Mouse (Mus musculus): Measurements from ENCODE around the gene Arcn1.

Gene Arcn1

GRCm38 (mm10) chr9:44745371-44745770, 22.3 kb downstream of the Arcn1 start:
- no peak for DNase-seq (ENCODE audit: low spot score)

- no peak for DNase-seq (ENCODE audit: low spot score)
Measured at GRCm38 (mm10) chr9:44740663-44741192, 26.9 kb downstream of the Arcn1 start.

DNA sequence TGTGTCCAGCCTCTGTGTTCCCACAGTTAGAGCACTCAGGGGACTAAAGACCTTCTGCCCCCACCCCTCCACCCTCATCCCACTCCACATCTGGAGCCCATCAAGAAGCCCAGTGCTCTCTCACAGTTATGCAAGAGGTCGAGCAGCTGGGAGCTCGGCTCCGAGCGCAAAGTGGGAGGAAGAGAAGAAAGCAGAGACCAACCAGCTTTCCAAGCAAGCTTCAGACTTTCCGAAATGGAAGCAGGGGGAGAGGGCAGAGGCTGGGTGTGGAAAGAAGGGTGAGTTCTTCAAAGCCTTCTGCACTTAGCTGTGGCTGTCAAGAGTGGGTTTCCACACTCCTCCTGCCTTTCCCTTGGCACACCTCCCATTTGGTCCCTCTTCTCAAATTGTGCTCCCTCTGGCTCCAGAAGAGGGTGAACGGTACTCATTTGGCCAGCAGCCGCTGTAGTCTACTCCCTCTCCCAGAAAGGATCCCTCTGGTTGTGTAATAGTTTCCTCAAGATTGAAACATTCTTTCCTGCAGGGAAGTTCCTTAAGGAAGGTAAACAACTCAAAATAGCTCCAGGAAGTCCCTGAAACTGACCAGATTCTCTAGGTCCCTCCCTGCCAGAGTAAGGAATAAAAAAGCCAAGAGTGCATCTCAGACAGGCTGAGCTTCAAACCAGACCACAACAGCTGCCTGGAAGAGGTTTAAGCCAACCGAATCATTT, 30.2 kb downstream of the Arcn1 start:
- peak; percentile 68 for DNase-seq (ENCODE audit: low spot score)

DNA sequence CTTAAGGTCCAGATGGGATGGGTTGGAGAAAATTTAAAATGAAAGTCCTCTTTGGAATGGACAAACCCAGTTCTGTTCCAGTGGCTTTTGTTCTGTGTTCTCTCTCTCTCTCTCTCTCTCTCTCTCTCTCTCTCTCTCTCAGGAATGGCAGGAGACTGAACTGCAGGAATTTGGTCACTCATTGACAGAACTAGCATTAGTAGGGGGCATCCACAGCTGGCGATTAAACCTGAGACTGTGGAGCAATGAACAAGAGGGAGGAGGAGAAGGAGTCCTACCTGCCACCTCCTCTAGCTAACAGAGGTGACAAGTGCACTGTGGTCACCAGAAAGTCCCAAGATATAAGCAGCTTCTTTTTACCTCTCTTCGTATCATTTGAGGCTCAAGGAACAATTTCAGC, 31.3 kb downstream of the Arcn1 start:
- no peak for DNase-seq (ENCODE audit: low spot score)

DNA sequence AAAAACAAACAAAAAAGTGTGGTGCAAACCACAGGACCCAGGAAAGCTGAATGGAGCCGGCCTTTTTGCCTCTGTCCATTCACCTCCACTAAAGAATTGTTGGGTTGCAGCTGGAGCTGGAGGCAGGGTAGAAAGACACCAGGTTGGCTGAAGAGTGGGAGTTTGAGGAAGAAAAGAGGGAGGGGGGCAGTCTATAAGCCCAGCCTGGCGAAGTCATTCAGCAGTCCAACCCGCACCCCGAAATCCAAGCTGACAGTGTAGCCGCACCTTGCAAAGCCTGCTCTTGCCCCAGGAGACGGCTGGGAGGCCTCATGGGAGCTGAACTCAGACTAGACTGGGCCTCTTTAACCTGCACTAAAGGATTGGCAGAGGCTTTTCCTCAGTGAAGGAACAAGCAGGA, 31.8 kb downstream of the Arcn1 start:
- DNase-seq (ENCODE audit: low spot score), result no peak

DNA sequence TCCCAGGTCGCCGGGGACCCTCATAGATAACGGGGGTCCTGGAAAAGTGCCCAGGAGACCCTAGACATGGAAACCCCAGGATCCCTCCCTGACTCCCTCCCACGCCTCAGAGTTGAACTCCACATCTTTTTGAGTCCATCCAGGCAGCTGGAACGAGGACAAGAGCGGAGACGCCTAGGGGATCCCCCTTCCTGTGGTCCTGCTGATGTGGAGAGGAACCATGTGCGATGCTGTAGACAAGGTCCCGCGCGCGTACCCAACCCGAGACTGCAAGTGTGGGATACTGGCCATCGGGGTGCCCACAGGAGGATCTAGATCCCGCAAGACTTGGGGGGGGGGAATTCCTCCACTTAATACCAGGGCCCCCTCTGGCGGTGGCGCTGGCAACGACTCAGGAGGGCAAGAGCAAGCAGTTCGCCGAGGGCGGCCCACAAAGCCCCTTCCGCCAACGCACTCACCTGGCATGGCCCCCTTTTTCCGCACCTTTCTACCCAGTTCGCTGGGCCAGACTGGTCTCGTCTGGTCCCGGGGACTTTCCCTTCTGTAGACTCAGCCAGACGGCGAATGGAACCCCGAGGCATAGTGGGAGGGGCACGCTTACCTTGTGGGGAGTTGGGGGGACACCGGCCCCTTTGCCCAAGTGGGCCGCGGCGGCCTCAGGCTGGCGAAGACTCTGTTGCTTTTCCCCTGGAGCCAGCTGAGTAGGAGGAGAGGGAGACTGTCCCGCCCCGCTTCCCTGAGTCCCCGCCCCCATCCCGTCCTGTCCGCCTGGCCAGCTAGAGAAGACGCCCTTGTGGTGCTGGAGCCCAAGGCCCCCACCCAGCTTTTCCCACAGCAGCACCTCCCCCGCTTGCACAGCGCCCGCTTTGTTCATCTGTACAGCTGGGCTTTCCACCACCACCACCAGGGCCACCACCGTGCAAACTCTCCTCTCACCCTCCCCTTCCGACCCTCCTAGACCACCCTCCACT, 32.8 kb downstream of the Arcn1 start, which contains the start of gene Phldb1:
Gene Phldb1 (minus strand): TSS at position 675 of the 971 bp plus-strand sequence.
- DNase-seq (ENCODE audit: low spot score), result peak; percentile 79

DNA sequence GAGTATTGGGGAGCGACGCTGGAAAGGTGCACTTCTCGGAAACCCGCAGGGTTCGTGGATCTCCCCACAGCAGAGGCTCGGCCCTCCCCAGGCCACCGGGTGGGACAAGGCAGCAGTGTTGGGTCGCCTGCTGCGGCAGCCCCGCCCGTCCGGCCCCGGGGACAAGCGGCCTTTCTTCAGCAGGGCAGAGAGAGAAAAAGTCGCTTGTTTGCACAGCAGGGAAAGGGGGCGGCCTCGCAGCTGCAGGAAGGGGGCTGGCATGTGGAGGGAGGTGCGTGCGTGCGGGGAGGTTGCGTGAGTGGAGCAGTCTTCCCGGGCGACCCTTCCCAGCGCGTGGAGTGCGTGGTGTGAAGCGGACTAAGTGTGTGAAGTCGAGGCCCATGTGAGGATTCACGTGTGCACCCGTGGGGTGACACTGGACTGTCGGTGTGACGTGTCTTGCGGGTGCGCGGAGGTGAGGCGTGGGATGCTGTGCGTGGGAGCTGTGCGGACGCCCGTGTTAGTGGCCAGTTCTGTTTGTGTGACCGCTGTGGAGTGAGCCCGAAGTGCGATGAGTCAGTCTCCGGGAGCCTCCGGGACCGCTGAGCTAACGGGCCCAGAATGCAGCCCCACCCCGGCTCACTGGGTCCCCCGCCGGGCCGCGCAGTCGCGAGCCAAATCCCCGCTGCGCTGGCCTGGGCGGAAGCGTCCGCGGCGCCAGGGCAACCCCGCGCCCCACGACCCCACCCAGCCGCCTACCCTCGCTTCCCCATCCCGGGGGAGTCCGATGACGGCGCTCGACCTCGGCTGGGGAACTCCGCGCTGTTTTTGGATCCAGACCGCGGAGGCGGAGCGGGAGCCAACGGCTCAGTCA, 33.7 kb downstream of the Arcn1 start:
- peak; percentile 78 for DNase-seq (ENCODE audit: low spot score)

GRCm38 (mm10) chr9:44732921-44733530, 34.6 kb downstream of the Arcn1 start:
- DNase-seq (ENCODE audit: low spot score), result no peak

GRCm38 (mm10) chr9:44732130-44732549, 35.5 kb downstream of the Arcn1 start:
- no peak for DNase-seq (ENCODE audit: low spot score)

GRCm38 (mm10) chr9:44727441-44727840, 40.2 kb downstream of the Arcn1 start:
- DNase-seq (ENCODE audit: low spot score), result no peak

DNA sequence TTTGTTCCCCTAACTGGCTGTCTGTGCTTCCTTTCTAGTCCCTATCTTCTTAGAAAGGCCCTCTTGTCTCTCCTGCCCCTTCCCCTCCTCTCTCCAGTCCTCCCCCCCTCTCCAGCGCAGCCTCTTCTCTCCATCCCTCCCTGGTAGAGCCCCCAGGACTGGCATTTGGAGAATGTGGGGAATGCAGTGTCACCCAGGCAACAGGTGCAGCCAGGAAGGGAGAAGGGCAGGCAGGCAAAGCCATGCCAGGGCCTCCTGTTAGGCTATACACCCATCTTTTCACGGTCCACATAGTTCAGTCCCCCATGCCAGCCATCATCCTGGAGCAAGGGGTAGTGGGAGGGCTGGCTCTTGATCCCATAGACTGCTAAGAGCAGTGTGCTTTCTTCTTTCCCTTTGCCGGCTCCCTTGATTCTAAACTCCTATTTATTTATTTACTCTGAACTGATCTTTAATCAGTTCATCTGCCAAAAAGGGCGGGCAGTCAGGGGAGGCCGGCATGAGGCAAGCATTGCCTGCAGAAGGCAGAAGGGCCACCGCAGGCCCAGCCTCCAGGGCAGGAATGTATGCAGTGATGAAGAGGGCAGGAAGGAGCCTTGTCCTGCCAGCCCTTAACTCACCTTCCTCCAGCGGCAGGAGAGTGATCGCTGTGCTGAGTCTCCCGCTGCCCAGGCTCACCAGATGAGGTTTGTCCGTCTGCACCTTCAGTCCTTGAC, 41.1 kb downstream of the Arcn1 start:
- DNase-seq (ENCODE audit: low spot score), result no peak

- no peak for DNase-seq (ENCODE audit: low spot score)
Measured at GRCm38 (mm10) chr9:44724665-44725064, 43.0 kb downstream of the Arcn1 start.

- peak; percentile 77 for DNase-seq (ENCODE audit: low spot score)
Measured at GRCm38 (mm10) chr9:44724223-44724622, 43.4 kb downstream of the Arcn1 start.

- no peak for DNase-seq (ENCODE audit: low spot score)
Measured at GRCm38 (mm10) chr9:44723521-44724041, 44.1 kb downstream of the Arcn1 start.

DNA sequence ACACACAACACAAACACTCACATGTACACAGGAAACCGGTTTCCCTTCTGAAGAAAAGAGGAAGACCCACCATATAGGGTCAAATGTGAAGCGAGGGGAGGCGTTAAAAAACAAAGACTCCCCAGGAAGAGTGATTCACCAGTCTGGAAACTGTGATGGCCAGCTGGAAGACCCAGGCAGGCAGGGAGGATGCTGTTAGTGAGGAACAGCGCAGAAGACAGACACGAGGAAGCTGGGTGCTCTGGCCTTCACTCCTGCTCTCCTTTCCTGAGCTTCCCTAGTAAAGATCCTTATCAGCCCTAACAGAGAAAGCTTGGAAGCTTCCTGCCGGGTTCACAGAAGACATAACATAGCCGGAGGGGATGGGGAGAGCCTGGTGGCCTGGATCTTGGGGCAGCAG, 44.6 kb downstream of the Arcn1 start:
- DNase-seq (ENCODE audit: low spot score), result peak; percentile 45

DNA sequence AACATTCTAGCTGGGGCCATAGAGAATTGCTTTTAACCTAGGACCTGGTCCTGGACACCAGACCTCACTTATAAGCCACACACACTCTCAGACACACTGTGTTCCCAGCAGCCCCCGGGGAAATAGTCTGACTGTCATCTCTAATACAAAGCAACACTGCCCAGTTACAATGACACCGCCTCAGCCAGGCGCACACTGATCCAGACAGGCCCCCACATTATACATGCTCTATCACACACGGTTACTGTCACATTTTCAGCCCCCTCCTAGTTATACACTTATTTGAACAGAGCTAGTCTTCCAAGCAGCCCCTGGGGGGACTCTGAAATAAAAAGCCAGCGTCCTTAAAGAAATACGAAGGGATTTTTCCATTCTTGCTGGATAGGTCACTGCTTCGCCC, 45.1 kb downstream of the Arcn1 start:
- no peak for DNase-seq (ENCODE audit: low spot score)

- DNase-seq (ENCODE audit: low spot score), result no peak
Measured at GRCm38 (mm10) chr9:44721877-44722186, 45.8 kb downstream of the Arcn1 start.

- peak; percentile 92 for DNase-seq (ENCODE audit: low spot score)
Measured at GRCm38 (mm10) chr9:44721154-44721876, 46.3 kb downstream of the Arcn1 start.

DNA sequence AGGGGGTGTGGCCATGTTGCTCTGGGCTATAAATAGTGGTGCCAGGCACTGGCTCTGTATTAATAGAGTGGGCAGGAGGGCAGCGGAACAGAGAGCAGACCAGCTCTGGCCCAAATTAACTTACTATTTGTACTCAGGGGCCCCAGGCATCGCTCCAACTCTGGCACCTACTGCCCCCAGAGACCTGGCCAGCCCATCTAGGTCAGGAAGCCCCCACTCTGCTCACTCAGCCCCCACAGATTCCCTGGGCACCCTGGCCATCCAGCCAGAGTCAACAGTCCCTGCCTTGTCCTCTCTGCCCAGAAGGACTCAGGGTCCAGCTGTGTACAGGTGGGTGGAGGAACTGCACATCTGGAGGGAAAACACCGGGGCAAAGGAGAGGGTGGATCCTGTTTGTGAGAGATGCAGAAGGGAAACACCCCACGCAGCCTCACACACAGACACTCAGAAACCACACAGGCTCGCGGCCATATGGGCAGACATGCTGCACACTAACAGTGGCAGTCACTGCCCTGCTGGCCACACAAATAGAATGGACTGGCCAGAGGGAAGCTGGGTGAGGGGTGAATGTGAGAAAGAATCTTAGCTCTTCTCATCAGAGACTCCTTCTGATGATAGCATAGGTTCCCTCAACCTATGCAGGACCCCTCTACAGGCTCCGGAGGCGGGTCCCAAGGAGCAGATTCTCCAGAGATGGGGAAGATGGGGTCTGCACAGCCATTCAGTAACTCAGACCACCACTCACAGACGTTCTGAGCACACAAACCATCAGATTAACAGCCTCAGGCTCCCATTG, 47.1 kb downstream of the Arcn1 start:
- no peak for DNase-seq (ENCODE audit: low spot score)

All from urinary bladder, postnatal 14 days (tissue).